Mouse (Mus musculus): ENCODE measurements around the gene Grin2d.
A peak's percentile ranks its signal among the peaks of the same experiment; 100 is the strongest.
"Not testable (repeated sequence)": the region's sequence is repeated elsewhere in the genome, so short reads cannot be mapped to it uniquely, and the experiment has no call there.

The Grin2d gene

GRCm38 (mm10) chr7:45878278-45878677 is at the start of gene Grin2d:
Grin2d (minus strand) TSS chr7:45878378.
- DNase-seq (ENCODE audit: low read depth): not testable (repeated sequence)

DNA sequence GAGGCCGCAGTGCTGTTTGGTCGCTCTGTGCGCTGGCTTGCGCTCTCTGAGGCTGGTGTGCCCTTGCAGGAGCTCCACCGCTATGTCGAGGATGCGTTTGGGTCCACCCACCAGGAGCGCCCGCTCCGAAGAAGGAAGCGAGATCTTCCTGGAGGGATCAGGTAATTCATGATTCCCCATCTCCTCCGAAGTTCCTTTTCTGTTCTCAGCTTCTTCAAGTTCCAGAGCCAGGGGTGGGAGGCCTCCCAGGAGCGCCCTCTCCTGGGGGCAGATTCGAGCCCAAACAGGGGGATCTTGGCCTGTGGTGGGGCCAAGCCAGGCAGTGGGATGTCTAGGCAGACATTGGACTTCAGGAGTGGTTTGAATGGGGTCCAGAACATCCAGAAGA is 46.2 kb upstream of the Grin2d start:
- no peak for DNase-seq (ENCODE audit: low read depth)

DNA sequence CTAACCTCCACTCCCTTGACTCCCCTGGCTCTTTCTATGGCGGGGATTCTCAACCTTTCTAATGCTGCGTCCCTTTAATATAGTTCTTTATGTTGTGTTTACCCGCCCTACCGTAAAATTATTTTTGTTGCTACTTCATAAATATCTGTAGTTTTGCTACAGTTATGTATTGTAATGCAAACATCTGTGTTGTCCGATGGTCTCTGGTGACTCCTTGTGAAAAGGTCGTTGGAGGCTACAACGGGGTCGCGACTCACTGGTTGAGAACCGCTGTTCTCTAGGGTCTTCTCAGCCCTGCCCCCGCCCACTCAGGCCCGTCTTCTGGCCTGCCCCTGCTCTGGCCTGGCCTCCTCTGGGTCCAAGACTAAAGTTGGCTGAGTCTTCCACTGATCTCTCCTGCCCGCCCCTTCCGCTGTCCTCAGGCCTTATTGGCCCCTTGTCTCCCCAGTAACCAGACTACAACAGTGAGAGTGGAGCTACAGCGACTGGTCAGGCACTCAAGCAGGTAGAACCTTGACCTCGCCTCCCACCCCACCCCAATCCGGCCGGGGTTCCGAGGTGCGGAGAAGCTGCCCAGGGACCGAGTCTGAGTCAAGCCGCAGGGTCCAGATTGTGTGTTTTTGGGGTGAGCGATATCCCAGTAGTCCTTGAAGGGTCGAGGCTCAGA is 45.7 kb upstream of the Grin2d start, which contains the start of gene Ccdc114:
Gene Ccdc114, plus strand, starts transcription at position 311 of the 667 bp plus-strand sequence.
- no peak for DNase-seq (ENCODE audit: low read depth)

GRCm38 (mm10) chr7:45922928-45923761 is 45.0 kb upstream of the Grin2d start:
- peak; percentile 97 for DNase-seq (ENCODE audit: low read depth)

- no peak for DNase-seq (ENCODE audit: low read depth)
These were observed 43.9 kb upstream of the Grin2d start for GRCm38 (mm10) chr7:45921950-45922600.

DNA sequence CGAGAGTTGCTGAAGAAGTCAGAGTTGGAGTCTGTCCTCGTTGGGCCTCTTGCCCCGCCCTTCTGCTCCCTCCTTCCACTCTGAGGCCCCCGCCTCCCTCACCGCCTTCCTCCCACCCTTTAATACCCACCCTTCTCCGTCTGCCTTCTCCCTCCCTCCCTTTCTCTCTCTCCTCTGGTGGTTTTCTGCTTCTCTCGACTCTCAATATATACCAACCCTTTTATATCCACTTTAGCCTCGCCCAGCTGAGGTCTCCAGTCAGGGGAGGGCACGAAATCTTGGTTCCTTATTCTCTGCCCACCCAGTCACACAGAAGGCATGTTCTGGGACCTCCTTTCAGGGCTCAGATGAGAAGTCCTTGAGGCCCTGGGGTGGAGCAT is 43.1 kb upstream of the Grin2d start, which contains the start of gene Emp3:
Gene Emp3, minus strand, starts transcription at position 163 of the 380 bp plus-strand sequence.
- no peak for DNase-seq (ENCODE audit: low read depth)

GRCm38 (mm10) chr7:45920583-45921241 is 42.5 kb upstream of the Grin2d start:
- DNase-seq (ENCODE audit: low read depth): no peak

- DNase-seq (ENCODE audit: low read depth): no peak
These were observed 41.6 kb upstream of the Grin2d start for GRCm38 (mm10) chr7:45919761-45920160.

DNA sequence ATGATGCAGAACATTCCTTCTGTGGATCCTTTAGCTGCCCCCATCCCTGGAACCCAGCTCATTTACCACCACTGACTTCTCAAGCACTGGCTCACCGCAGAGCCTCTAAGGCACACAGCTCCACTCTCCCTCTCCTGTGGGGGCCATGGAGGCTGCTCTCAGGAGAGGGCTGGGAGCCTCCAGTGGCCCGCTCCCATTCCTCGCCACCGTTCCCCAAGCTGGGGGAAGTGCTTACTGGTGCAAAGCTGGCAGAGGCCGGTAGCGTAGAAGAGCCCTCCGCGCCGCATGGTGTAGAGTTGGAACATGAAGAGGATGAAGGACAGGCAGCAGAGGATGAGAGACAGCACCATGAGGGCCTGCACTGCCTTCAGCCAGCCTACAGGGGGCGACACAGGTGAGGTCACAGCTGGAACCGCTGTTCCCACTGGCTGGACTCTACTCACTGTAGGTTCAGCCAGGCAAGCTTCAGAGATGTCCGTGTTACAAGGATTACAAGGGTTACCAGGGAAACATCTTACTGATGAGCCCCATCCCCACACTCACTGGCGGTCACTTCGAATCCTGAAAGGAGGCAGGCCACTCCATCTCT is 41.0 kb upstream of the Grin2d start:
- DNase-seq (ENCODE audit: low read depth): no peak

DNA sequence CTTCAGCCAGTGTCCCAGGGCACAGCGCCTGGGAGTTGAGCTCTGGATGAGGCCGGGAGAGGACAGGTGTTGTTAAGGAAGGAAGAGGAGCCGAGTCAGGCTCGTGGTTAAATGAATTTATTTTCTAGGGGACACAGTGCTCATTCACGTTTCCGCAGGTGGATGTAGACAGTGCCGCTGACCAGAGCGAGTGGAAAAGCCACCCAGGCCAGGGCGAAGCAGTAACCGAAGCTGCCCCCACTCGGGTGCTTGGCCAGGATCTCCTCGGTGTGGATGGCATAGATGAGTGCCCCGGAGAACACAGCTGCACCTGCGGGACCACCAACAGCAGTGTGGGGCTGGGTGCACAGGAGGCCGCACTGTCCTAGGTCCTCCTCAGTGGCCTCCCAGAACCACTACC is 39.7 kb upstream of the Grin2d start:
- DNase-seq (ENCODE audit: low read depth): no peak

DNA sequence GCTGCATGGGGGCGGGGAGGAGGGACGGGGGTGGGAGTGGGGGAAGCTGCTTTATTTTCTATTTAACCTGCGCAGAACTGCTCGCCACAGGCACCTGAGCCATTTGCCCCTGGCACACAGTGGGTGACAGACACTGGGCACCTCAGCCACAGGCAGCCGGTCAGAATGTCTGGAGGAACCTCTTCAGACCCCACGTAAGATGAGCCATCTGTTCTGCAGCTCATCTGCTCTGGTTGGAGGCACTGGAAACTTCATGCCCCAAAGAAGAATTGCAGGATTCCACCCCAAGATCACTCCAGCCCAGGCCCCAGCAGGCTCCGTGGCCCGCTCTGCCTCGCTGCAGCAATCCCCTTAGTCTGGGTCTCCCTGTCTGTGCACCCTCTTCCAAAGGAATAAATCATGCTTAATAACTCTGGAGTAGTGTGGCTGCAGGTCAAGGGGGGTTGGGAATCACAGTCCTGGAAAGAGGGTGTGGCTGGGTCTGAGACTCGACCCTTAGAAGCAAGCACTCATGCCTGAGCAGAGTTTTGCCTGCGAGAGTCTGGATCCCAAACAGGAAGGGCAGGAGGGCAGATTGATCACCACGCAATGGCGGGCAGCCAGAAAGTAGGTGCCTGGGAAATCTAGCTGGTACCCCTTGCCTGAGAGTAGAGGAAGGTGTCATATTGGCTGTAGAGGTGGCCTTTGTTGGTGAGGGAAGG is 39.0 kb upstream of the Grin2d start:
- DNase-seq (ENCODE audit: low read depth): no peak

DNA sequence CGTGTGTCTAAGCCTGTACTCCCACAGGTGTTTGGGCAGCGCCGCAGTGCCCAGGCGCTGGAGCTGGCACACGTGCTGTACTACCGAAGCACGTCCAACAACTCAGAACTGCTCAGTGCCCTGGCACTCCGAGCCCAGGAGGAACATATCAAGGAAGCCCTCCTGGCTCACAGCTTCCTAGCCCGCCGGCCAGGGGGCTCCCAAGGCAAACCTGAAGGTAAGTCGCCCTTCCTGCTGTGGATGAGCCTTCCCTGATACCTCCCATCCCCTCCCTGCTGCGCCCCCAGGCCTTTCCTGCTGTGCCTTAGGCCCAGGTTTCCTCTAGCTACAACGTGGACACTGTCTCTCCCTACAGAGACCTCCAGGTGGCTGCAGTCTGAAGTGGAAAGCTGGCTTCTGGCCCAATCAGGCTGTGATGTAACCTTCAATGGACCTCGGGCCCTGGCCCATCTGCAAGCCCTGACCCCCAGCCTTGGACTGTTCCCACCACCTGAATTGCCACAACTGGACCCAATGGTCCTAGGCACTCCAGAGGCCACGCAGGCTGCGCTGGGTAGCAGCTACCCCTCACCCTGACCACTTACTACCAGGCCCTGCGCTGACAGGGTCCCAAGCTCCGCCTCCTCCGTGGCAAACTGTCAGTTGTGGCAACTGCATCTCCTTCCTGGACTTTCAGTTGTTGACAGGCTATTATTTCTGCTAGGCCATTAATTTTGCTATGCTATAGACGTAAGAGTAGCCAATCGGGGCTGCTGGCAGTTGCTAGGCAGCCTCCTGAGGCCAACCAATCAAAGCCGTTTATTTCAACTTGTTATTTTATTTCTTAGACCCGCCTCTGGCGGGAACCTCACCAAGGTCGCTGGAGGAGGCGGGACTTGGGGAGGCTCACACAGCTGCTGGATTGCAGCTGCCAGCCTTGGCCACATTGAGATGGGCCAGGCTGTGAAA is 38.2 kb upstream of the Grin2d start:
- DNase-seq (ENCODE audit: low read depth): no peak

- no peak for DNase-seq (ENCODE audit: low read depth)
These were observed 36.8 kb upstream of the Grin2d start for GRCm38 (mm10) chr7:45915011-45915410.

DNA sequence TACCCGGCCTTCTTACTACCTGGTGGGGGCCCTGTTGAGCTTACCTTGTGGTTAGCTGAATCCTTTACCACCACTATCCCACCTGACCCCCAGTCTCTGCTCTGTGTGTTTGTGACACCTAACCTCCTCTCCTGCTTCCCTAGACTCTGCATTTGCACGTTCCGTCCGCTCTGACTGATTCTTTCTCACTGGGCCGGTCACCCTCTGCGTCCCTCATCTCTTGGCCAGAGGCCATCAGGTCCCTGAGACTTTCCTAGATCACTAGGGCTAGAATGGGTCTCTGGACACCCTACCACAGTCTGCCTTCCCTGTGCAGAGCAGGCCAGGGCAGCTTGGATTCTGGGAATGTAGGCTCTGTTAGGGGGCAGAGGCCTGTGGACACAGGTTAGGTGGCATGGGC is 35.9 kb upstream of the Grin2d start:
- no peak for DNase-seq (ENCODE audit: low read depth)

DNA sequence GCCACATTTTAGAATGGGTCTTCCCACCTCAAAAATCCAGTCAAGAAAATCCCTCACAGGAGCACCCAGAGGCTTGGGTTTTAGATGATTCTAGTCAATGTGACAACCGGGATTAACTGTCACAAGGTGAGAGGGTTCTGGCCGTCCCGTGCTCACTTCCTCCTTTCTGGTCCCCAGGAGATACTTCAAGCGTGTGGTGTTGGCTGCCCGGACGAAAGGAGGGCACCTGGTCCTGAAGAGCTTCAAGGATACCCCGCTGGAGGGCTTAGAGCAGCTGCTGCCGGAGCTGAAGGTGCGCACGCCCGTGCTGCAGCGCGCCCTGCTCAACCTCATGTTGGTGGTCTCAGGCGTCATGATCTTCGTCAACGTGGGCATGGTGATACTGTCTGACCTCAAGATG is 31.0 kb upstream of the Grin2d start:
- DNase-seq (ENCODE audit: low read depth): no peak

GRCm38 (mm10) chr7:45908384-45908783 is 30.2 kb upstream of the Grin2d start:
- no peak for DNase-seq (ENCODE audit: low read depth)

- DNase-seq (ENCODE audit: low read depth): no peak
These were observed 28.4 kb upstream of the Grin2d start for GRCm38 (mm10) chr7:45906622-45907021.

DNA sequence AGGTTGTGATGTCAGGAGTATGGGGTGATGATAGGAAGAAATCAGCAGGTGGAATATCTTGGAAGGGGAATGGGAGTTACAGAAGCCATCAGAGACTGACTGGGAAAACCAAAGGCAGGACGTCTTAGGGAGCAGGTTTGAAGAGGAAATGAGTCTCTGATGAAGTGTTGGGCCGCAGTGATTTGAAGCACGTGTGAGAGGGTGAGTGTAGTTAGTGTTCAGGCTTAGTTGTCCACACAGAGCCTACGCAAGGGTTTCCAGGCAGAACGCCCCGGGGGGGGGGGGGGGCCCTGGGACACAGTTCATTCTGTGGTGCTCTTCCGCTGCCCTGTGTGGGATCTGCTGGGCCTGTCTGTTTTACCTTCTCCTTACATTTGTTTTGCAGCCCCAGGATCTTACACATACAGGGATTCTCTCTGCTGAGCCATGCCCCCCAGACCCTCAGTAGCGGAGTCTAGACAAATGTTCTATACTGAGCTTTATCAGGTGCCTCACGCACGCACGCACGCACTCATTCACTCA is 24.4 kb upstream of the Grin2d start:
- no peak for DNase-seq (ENCODE audit: low read depth)

DNA sequence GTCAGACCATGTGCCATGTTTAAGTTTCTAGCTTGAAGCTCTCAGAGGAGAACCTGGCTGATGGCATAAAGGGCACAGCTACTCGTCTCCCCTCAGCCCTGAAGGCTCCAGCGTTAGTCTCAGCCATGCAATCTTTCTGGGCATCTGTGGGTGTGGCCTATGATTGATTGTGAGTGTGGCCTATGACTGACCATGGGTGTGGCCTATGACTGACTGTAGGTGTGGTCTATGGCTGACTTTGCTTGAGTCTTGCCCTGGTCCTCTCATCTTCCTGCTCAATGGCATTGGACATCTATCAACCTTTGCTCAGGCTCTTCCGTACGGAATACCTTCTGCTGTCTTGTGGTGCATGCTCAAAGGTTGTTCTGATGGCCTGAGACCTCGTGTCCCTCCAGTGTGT is 23.4 kb upstream of the Grin2d start:
- no peak for DNase-seq (ENCODE audit: low read depth)

DNA sequence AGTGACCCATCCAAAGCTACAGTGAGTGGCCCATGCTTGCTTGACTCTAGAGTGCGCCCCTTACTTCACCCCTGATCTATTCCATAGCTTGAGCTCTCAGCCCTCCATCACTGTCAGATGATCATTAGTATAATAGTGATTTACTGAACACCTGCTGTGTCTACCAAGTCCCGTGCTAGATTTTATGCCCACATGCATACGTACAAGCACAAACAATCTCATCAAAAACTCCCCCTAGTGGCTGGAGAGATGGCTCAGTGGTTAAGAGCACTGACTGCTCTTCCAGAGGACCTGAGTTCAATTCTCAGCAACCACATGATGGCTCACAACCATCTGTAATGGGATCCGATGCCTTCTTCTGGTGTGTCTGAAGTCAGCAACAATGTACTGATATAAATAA is 19.9 kb upstream of the Grin2d start:
- DNase-seq (ENCODE audit: low read depth): not testable (repeated sequence)

All from fibroblast of lung, adult 2 months (primary cell).